Mouse (Mus musculus) liver, embryonic 16.5 days (tissue): ENCODE data around the gene Atp2a3. TPM values are rescaled to one million over a fixed set of nuclear protein-coding genes. Genes with fewer than 3 reads are reported as not detected.

Experiments used
- ATAC-seq: fragments of 200-750 bp; cut with Nextera tagmentation; 2 replicates; pipeline ENCODE4 v1.8.0; 2017; ENCODE audit warnings: low read depth, mild to moderate bottlenecking, moderate number of reproducible peaks, moderate library complexity
- H3K27ac ChIP-seq: fragments of 300-500 bp; sonication (generic); 2 replicates; pipeline ENCODE4 v1.5.1; 2014; ENCODE audit warnings: mild to moderate bottlenecking, low read length
- H3K27me3 ChIP-seq: fragments of 300-500 bp; sonication (generic); 2 replicates; pipeline ENCODE4 v1.6.1; 2014; ENCODE audit warnings: low read depth, low read length, mixed read lengths; ENCODE audit not compliant: control insufficient read depth, insufficient read depth
- H3K36me3 ChIP-seq: fragments of 300-500 bp; sonication (generic); 2 replicates; pipeline ENCODE4 v1.6.1; 2014; ENCODE audit warnings: mild to moderate bottlenecking; ENCODE audit not compliant: control insufficient read depth, insufficient read depth
- H3K4me1 ChIP-seq: fragments of 300-500 bp; sonication (generic); 2 replicates; pipeline ENCODE4 v1.6.1; 2014; ENCODE audit warnings: low read depth, low read length, mixed read lengths; ENCODE audit not compliant: control insufficient read depth
- H3K4me2 ChIP-seq: fragments of 300-500 bp; sonication (generic); 2 replicates; pipeline ENCODE4 v1.6.1; 2014; ENCODE audit warnings: low read depth, low read length, mixed read lengths
- H3K4me3 ChIP-seq: fragments of 300-500 bp; sonication (generic); 2 replicates; pipeline ENCODE4 v1.5.1; 2014; ENCODE audit warnings: low read depth, mild to moderate bottlenecking, low read length
- H3K9ac ChIP-seq: fragments of 300-500 bp; sonication (generic); 2 replicates; pipeline ENCODE4 v1.6.1; 2014; ENCODE audit warnings: low read depth, low read length
- H3K9me3 ChIP-seq: fragments of 300-500 bp; sonication (generic); replicated peaks from 2 replicates; pipeline ENCODE4 v1.6.1; 2016; ENCODE audit warnings: low read length; ENCODE audit not compliant: control insufficient read depth
- WGBS: fragments of 180-500 bp; shearing (Covaris S2); extraction: QIAGEN DNeasy Blood & Tissue Kit; methylation state at CpG from one replicate; pipeline ENCODE4 v1.1.7; 2014; ENCODE audit not compliant: insufficient replicate concordance; 5-methylcytosine and 5-hydroxymethylcytosine counted together
- polyA plus RNA-seq: library from polyadenylated mRNA; unstranded; fragments of >200 nt; fragmentation: Nextera tagmentation; extraction: Ambion mirVana; gene quantifications from 2 replicates; pipeline ENCODE4 v1.2.1, GENCODE M21; 2015

Gene Atp2a3
- polyA plus RNA-seq, result 10.8 and 13.1 TPM in 2 replicates

DNA sequence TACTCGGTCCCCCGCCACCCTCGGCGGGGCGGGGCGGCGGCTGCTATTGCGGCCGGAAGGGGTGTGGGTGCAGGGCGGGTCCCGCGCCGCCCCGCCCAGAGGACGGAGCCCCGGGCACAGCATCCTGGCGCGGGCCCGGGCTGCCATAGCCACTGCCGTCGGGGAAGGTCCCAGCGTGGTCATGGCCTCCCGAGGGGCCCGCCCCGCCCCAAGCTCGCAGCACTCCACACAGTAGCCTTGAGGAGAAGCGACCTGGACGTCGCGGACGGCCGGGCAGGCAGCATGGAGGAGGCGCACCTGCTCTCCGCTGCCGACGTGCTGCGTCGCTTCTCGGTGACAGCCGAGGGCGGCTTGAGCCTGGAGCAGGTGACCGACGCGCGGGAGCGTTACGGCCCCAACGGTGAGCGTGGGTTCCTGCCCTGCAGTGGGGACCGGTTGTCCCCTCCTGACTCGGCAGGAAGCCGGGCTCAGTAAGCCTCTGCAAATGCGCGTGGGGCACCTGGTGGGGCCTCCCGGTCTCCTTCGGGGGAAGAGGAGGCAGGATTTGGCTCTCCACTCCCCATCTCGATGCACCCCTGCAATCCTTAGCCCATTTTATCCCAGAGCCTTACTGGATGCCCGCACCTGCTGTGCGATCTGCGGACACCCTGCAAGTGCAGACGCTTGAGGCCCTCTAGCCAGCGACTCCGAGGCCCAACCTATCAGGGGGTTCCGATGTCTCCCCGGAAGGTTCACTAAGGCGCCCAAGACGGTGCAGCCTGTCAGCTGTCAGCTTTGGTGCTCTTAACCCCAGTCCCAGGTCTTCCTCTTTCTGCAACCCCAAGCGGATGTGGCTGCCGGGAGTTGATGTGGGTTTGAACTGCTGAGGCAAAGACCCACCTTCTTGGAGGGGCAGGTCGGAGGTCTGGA, at the start of gene Atp2a3:
TSS of gene Atp2a3 (plus strand) at position 98 of the 909 bp plus-strand sequence.
- H3K4me3 ChIP-seq, result peak within 1 kb of the TSS; percentile 56
- H3K4me2 ChIP-seq, result peak within 1 kb of the TSS; percentile 60
- H3K4me1 ChIP-seq, result peaks cover 8% of the 10 kb centered on the region
- H3K27me3 ChIP-seq, result peaks cover 20% of the 10 kb centered on the region
- peak; percentile 70 for ATAC-seq
- H3K9me3 ChIP-seq, result no peaks in the 10 kb centered on the region
- H3K36me3 ChIP-seq, result no peaks in the 10 kb centered on the region
- peak within 1 kb of the TSS; percentile 55 for H3K27ac ChIP-seq
- WGBS, result 2% methylated on average over 68 of the region's 70 CpGs
- H3K9ac ChIP-seq, result peak within 1 kb of the TSS; percentile 48

DNA sequence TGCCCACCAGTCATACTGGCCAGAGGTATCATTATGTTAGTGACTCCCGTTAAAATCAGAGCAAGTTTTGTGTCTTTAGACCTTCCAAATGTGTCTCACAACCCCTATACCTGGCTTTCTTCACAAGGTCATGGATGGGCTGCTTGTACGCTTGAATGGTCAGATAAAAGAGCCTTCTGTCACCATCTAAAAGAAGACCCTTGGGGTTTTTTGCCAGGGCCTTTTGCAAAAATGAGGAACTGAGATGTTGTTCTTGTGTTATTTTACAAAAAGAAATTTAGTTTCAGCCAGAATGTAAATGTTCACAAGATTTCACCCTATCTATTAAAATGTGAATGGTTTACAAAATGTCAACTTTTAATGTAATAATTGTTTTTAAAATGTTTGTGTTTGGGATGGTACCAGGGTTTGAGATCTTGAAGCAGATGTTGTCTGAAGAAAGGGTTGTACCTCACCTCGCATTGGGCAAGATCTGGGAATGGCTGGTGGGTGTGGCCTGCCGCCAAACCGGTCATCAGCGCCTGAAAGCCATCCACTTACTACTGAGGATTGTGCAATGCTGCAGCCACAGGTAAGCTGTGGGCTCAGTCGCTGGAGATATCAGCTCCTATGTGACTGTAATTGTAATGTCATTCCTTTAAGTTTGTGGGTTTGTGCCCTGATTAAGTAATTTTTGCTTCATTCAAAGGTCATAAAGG, 43.5 kb upstream of the Atp2a3 start:
- WGBS, result 66% methylated on average over 7 of the region's 7 CpGs
- Histone ChIP-seq H3K27me3 (no peaks in the 10 kb centered on the region), H3K9ac (no peak overlapping the region), H3K27ac (no peak overlapping the region), H3K4me1 (no peaks in the 10 kb centered on the region), H3K9me3 (no peaks in the 10 kb centered on the region), H3K4me2 (no peak overlapping the region), H3K4me3 (no peak overlapping the region), H3K36me3 (peaks cover 20% of the 10 kb centered on the region)
- ATAC-seq, result no peak

DNA sequence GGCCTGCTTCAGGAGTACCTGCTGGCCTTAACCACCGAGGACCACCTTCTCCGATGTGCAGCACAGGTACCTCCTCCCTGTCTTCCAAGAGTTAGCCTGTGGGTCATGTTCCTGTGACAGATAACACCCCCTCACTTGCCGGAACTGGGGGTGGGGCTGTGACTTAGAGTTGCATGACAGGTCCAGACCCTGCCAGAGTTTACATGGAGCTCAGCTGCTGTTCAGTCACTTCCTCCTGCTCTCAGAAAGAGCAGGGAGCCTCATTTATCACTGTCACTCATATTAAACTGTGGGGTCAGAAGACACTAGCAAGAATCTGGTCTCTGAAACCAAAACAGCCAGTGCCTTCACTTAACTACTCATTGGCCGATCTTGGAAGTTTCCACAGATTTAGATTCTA, 37.9 kb upstream of the Atp2a3 start:
- no peak for ATAC-seq
- H3K27ac ChIP-seq, result no peak overlapping the region
- H3K9me3 ChIP-seq, result no peaks in the 10 kb centered on the region
- H3K27me3 ChIP-seq, result no peaks in the 10 kb centered on the region
- 34% methylated on average over 4 of the region's 4 CpGs for WGBS
- no peaks in the 10 kb centered on the region for H3K4me1 ChIP-seq
- no peak overlapping the region for H3K4me2 ChIP-seq
- peaks cover 8% of the 10 kb centered on the region for H3K36me3 ChIP-seq
- no peak overlapping the region for H3K9ac ChIP-seq
- no peak overlapping the region for H3K4me3 ChIP-seq

GRCm38 (mm10) chr11:72924458-72924857, 36.5 kb upstream of the Atp2a3 start:
- peaks cover 6% of the 10 kb centered on the region for H3K36me3 ChIP-seq
- no peak overlapping the region for H3K4me2 ChIP-seq
- no peak overlapping the region for H3K4me3 ChIP-seq
- H3K27me3 ChIP-seq, result no peaks in the 10 kb centered on the region
- H3K9me3 ChIP-seq, result no peaks in the 10 kb centered on the region
- ATAC-seq, result no peak
- no peaks in the 10 kb centered on the region for H3K4me1 ChIP-seq
- H3K27ac ChIP-seq, result no peak overlapping the region
- WGBS, result 18% methylated on average over 1 of the region's 1 CpGs
- H3K9ac ChIP-seq, result no peak overlapping the region

DNA sequence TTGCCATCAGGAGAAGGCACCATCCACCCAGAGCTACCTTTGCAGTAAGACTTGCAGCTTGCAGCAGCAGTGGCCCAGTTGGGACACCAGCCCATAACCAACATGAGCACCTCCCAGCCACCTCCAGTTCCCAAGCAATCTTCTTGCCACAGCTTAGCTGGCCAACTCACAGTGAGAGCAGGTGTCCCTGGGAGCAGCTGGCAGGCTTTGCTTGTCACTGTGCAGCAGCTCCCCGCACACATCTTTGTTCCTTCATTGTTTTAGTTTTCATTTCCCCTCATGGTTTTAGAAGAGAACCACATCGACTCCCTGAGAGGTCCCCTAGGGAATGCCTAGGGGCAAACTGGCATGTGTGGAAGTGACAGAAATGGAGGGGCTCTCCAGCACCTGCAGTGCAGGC, 35.9 kb upstream of the Atp2a3 start:
- no peak overlapping the region for H3K4me3 ChIP-seq
- no peak overlapping the region for H3K9ac ChIP-seq
- no peaks in the 10 kb centered on the region for H3K4me1 ChIP-seq
- peaks cover 6% of the 10 kb centered on the region for H3K36me3 ChIP-seq
- H3K27ac ChIP-seq, result no peak overlapping the region
- no peaks in the 10 kb centered on the region for H3K9me3 ChIP-seq
- H3K27me3 ChIP-seq, result no peaks in the 10 kb centered on the region
- no peak for ATAC-seq
- 59% methylated on average over 2 of the region's 2 CpGs for WGBS
- H3K4me2 ChIP-seq, result no peak overlapping the region

DNA sequence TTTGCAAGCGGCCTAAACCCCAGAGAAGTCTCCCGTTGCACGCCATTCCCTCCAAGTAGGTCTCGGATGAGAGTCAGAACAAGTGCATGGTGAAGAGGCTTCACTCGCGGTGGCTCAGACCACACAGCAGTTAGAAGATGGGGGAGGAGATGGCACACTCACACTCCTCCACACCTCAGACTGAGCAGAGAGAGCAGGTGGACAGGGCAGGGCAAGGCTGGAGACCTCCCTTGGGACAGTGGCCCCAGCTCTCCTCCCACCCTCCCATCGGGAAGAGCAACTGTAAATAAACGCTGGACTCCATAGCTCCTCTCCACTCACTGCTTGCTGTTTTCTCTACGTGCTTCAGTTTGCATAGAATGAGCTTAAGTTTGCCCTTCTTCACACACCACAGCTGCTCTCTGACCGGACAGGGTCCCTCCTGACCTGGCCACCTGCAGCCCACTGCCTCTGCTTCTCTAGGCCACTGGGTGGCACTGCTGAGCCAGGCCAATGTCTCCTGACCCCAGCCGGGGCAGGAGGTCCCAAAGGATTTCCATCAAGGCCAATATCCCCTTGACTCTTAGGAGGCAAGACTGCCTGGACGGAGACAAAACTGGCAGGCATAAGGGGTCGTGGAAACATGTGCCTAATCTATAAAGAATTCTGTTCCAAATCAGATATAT, 34.6 kb upstream of the Atp2a3 start:
- Histone ChIP-seq H3K9me3 (no peaks in the 10 kb centered on the region), H3K27ac (no peak overlapping the region), H3K27me3 (no peaks in the 10 kb centered on the region), H3K4me1 (no peaks in the 10 kb centered on the region), H3K4me2 (no peak overlapping the region), H3K36me3 (peaks cover 6% of the 10 kb centered on the region; the same call in 1 of the 2 replicates), H3K4me3 (no peak overlapping the region), H3K9ac (no peak overlapping the region)
- no peak for ATAC-seq
- 50% methylated on average over 13 of the region's 13 CpGs for WGBS

- peaks cover 6% of the 10 kb centered on the region; the same call in 1 of the 2 replicates for H3K36me3 ChIP-seq
- no peaks in the 10 kb centered on the region for H3K9me3 ChIP-seq
- H3K4me2 ChIP-seq, result no peak overlapping the region
- H3K9ac ChIP-seq, result no peak overlapping the region
- ATAC-seq, result no peak
- no peak overlapping the region for H3K4me3 ChIP-seq
- H3K27ac ChIP-seq, result no peak overlapping the region
- no peaks in the 10 kb centered on the region for H3K4me1 ChIP-seq
- no peaks in the 10 kb centered on the region for H3K27me3 ChIP-seq
- 67% methylated on average over 2 of the region's 2 CpGs for WGBS
Observed at GRCm38 (mm10) chr11:72928516-72928915, 32.5 kb upstream of the Atp2a3 start.

- WGBS, result 31% methylated on average over 20 of the region's 20 CpGs
- Histone ChIP-seq H3K27ac (no peak overlapping the region), H3K27me3 (no peaks in the 10 kb centered on the region), H3K4me1 (peaks cover 11% of the 10 kb centered on the region), H3K9me3 (no peaks in the 10 kb centered on the region), H3K4me2 (peak overlapping the region; percentile 55), H3K9ac (peak overlapping the region; percentile 50; the same call in 1 of the 2 replicates), H3K4me3 (peak overlapping the region; percentile 57), H3K36me3 (no peaks in the 10 kb centered on the region)
- no peak for ATAC-seq
Observed at GRCm38 (mm10) chr11:72940208-72941143, 20.5 kb upstream of the Atp2a3 start.
